Mouse (Mus musculus): Measurements from ENCODE around the gene Aass. TPM values are rescaled to one million over a fixed set of nuclear protein-coding genes. Genes with fewer than 3 reads are reported as not detected.
"Not testable (repeated sequence)": the region's sequence is repeated elsewhere in the genome, so short reads cannot be mapped to it uniquely, and the experiment has no call there.

The Aass gene
- 0.65 and 0.76 TPM in 2 replicates for polyA plus RNA-seq (2015; fragmentation: Nextera tagmentation; extraction: Ambion mirVana)

GRCm38 (mm10) chr6:23132573-23133181, at the start of gene Aass:
Gene Aass (minus strand): TSS chr6:23132986.
- peak within 1 kb of the TSS; percentile 59 for H3K4me2 ChIP-seq (ENCODE audit: low read length)
- H3K9ac ChIP-seq (replicated peaks; ENCODE audit: low read depth, low read length) = peak within 1 kb of the TSS; percentile 28
- 1% methylated on average over 20 of the region's 20 CpGs for WGBS
- H3K4me3 ChIP-seq (replicated peaks; ENCODE audit: low read length) = peak within 1 kb of the TSS; percentile 40
- H3K27ac ChIP-seq (ENCODE audit: low read length) = no peak within 1 kb of the TSS
- no peaks in the 10 kb centered on the region for H3K36me3 ChIP-seq (ENCODE audit: control insufficient read depth, insufficient read depth)
- no peaks in the 10 kb centered on the region for H3K27me3 ChIP-seq (replicated peaks; ENCODE audit: control insufficient read depth, insufficient read depth, low read length)
- no peaks in the 10 kb centered on the region for H3K9me3 ChIP-seq (ENCODE audit: control insufficient read depth, low read length)
- peak; percentile 67 for ATAC-seq
- H3K4me1 ChIP-seq (replicated peaks; ENCODE audit: control insufficient read depth, insufficient read depth, low read length) = peaks cover 8% of the 10 kb centered on the region

GRCm38 (mm10) chr6:23180096-23180495, 47.3 kb upstream of the Aass start:
- H3K36me3 ChIP-seq (ENCODE audit: control insufficient read depth, insufficient read depth) = no peaks in the 10 kb centered on the region
- H3K27ac ChIP-seq (ENCODE audit: low read length) = no peak overlapping the region
- H3K9me3 ChIP-seq (ENCODE audit: control insufficient read depth, low read length) = no peaks in the 10 kb centered on the region
- peak overlapping the region; percentile 43 for H3K4me2 ChIP-seq (ENCODE audit: low read length)
- WGBS = 13% methylated on average over 8 of the region's 8 CpGs
- peak overlapping the region; percentile 20; the same call in 1 of the 2 replicates for H3K4me3 ChIP-seq (replicated peaks; ENCODE audit: low read length)
- H3K9ac ChIP-seq (replicated peaks; ENCODE audit: low read depth, low read length) = no peak overlapping the region
- H3K27me3 ChIP-seq (replicated peaks; ENCODE audit: control insufficient read depth, insufficient read depth, low read length) = no peaks in the 10 kb centered on the region
- 0 out of 2 replicates have a peak, but pooled peaks have one; percentile 28 for ATAC-seq
- H3K4me1 ChIP-seq (replicated peaks; ENCODE audit: control insufficient read depth, insufficient read depth, low read length) = no peaks in the 10 kb centered on the region

- not testable (repeated sequence) for H3K27ac ChIP-seq (ENCODE audit: low read length); H3K27me3 ChIP-seq (replicated peaks; ENCODE audit: control insufficient read depth, insufficient read depth, low read length); H3K4me1 ChIP-seq (replicated peaks; ENCODE audit: control insufficient read depth, insufficient read depth, low read length); H3K9me3 ChIP-seq (ENCODE audit: control insufficient read depth, low read length); H3K4me3 ChIP-seq (replicated peaks; ENCODE audit: low read length); H3K4me2 ChIP-seq (ENCODE audit: low read length); H3K9ac ChIP-seq (replicated peaks; ENCODE audit: low read depth, low read length); H3K36me3 ChIP-seq (ENCODE audit: control insufficient read depth, insufficient read depth); ATAC-seq
- 39% methylated on average over 1 of the region's 2 CpGs for WGBS
Observed at GRCm38 (mm10) chr6:23163824-23164223, 31.0 kb upstream of the Aass start.

- not testable (repeated sequence) for H3K9ac ChIP-seq (replicated peaks; ENCODE audit: low read depth, low read length); H3K4me3 ChIP-seq (replicated peaks; ENCODE audit: low read length)
- WGBS = 72% methylated on average over 2 of the region's 3 CpGs
Observed at GRCm38 (mm10) chr6:23156357-23156756, 23.6 kb upstream of the Aass start.

GRCm38 (mm10) chr6:23153112-23153511, 20.3 kb upstream of the Aass start:
- Histone ChIP-seq H3K36me3 (ENCODE audit: control insufficient read depth, insufficient read depth) (no peaks in the 10 kb centered on the region), H3K27ac (ENCODE audit: low read length) (no peak overlapping the region), H3K9me3 (ENCODE audit: control insufficient read depth, low read length) (no peaks in the 10 kb centered on the region), H3K27me3 (replicated peaks; ENCODE audit: control insufficient read depth, insufficient read depth, low read length) (no peaks in the 10 kb centered on the region), H3K4me3 (replicated peaks; ENCODE audit: low read length) (no peak overlapping the region), H3K4me2 (ENCODE audit: low read length) (no peak overlapping the region), H3K9ac (replicated peaks; ENCODE audit: low read depth, low read length) (no peak overlapping the region), H3K4me1 (replicated peaks; ENCODE audit: control insufficient read depth, insufficient read depth, low read length) (no peaks in the 10 kb centered on the region)
- ATAC-seq = no peak
- 94% methylated on average over 2 of the region's 2 CpGs for WGBS

More at GRCm38 (mm10) chr6:23156357-23156756, 23.6 kb upstream of the Aass start:
- H3K9me3 ChIP-seq (ENCODE audit: control insufficient read depth, low read length); ATAC-seq; H3K36me3 ChIP-seq (ENCODE audit: control insufficient read depth, insufficient read depth); H3K4me2 ChIP-seq (ENCODE audit: low read length); H3K27me3 ChIP-seq (replicated peaks; ENCODE audit: control insufficient read depth, insufficient read depth, low read length); H3K27ac ChIP-seq (ENCODE audit: low read length); H3K4me1 ChIP-seq (replicated peaks; ENCODE audit: control insufficient read depth, insufficient read depth, low read length): not testable (repeated sequence)

- WGBS = 90% methylated on average over 2 of the region's 2 CpGs
- no peak overlapping the region for H3K4me3 ChIP-seq (replicated peaks; ENCODE audit: low read length)
- H3K4me2 ChIP-seq (ENCODE audit: low read length) = no peak overlapping the region
- no peak for ATAC-seq
- H3K9me3 ChIP-seq (ENCODE audit: control insufficient read depth, low read length) = no peaks in the 10 kb centered on the region
- no peak overlapping the region for H3K27ac ChIP-seq (ENCODE audit: low read length)
- no peak overlapping the region for H3K9ac ChIP-seq (replicated peaks; ENCODE audit: low read depth, low read length)
- no peaks in the 10 kb centered on the region for H3K27me3 ChIP-seq (replicated peaks; ENCODE audit: control insufficient read depth, insufficient read depth, low read length)
- H3K4me1 ChIP-seq (replicated peaks; ENCODE audit: control insufficient read depth, insufficient read depth, low read length) = no peaks in the 10 kb centered on the region
- no peaks in the 10 kb centered on the region for H3K36me3 ChIP-seq (ENCODE audit: control insufficient read depth, insufficient read depth)
Observed at GRCm38 (mm10) chr6:23147221-23147620, 14.4 kb upstream of the Aass start.

- no peaks in the 10 kb centered on the region for H3K36me3 ChIP-seq (ENCODE audit: control insufficient read depth, insufficient read depth)
- H3K27ac ChIP-seq (ENCODE audit: low read length) = no peak overlapping the region
- no peak for ATAC-seq
- H3K27me3 ChIP-seq (replicated peaks; ENCODE audit: control insufficient read depth, insufficient read depth, low read length) = no peaks in the 10 kb centered on the region
- no peak overlapping the region for H3K4me2 ChIP-seq (ENCODE audit: low read length)
- no peak overlapping the region for H3K4me3 ChIP-seq (replicated peaks; ENCODE audit: low read length)
- no peaks in the 10 kb centered on the region for H3K4me1 ChIP-seq (replicated peaks; ENCODE audit: control insufficient read depth, insufficient read depth, low read length)
- no peak overlapping the region for H3K9ac ChIP-seq (replicated peaks; ENCODE audit: low read depth, low read length)
- no peaks in the 10 kb centered on the region for H3K9me3 ChIP-seq (ENCODE audit: control insufficient read depth, low read length)
Observed at GRCm38 (mm10) chr6:23143980-23144379, 11.2 kb upstream of the Aass start.

GRCm38 (mm10) chr6:23131015-23131414, 1.8 kb downstream of the Aass start:
- no peak overlapping the region for H3K4me3 ChIP-seq (replicated peaks; ENCODE audit: low read length)
- no peak overlapping the region for H3K4me2 ChIP-seq (ENCODE audit: low read length)
- peaks cover 8% of the 10 kb centered on the region for H3K4me1 ChIP-seq (replicated peaks; ENCODE audit: control insufficient read depth, insufficient read depth, low read length)
- 73% methylated on average over 4 of the region's 4 CpGs for WGBS
- no peak for ATAC-seq
- H3K36me3 ChIP-seq (ENCODE audit: control insufficient read depth, insufficient read depth) = no peaks in the 10 kb centered on the region
- no peak overlapping the region for H3K27ac ChIP-seq (ENCODE audit: low read length)
- H3K27me3 ChIP-seq (replicated peaks; ENCODE audit: control insufficient read depth, insufficient read depth, low read length) = no peaks in the 10 kb centered on the region
- no peak overlapping the region for H3K9ac ChIP-seq (replicated peaks; ENCODE audit: low read depth, low read length)
- H3K9me3 ChIP-seq (ENCODE audit: control insufficient read depth, low read length) = no peaks in the 10 kb centered on the region

GRCm38 (mm10) chr6:23129201-23129600, 3.6 kb downstream of the Aass start:
- 44% methylated on average over 4 of the region's 4 CpGs for WGBS

GRCm38 (mm10) chr6:23126706-23127105, 6.1 kb downstream of the Aass start:
- ATAC-seq = no peak

More at GRCm38 (mm10) chr6:23129201-23129600, 3.6 kb downstream of the Aass start:
- H3K4me3 ChIP-seq (replicated peaks; ENCODE audit: low read length) = no peak overlapping the region
- H3K36me3 ChIP-seq (ENCODE audit: control insufficient read depth, insufficient read depth) = no peaks in the 10 kb centered on the region
- no peak overlapping the region for H3K4me2 ChIP-seq (ENCODE audit: low read length)
- no peak overlapping the region for H3K9ac ChIP-seq (replicated peaks; ENCODE audit: low read depth, low read length)
- 0 out of 2 replicates have a peak, but pooled peaks have one; percentile 35 for ATAC-seq
- H3K4me1 ChIP-seq (replicated peaks; ENCODE audit: control insufficient read depth, insufficient read depth, low read length) = peaks cover 8% of the 10 kb centered on the region
- no peak overlapping the region for H3K27ac ChIP-seq (ENCODE audit: low read length)
- H3K9me3 ChIP-seq (ENCODE audit: control insufficient read depth, low read length) = no peaks in the 10 kb centered on the region
- H3K27me3 ChIP-seq (replicated peaks; ENCODE audit: control insufficient read depth, insufficient read depth, low read length) = no peaks in the 10 kb centered on the region

More at GRCm38 (mm10) chr6:23126706-23127105, 6.1 kb downstream of the Aass start:
- Histone ChIP-seq H3K27me3 (replicated peaks; ENCODE audit: control insufficient read depth, insufficient read depth, low read length) (no peaks in the 10 kb centered on the region), H3K9ac (replicated peaks; ENCODE audit: low read depth, low read length) (no peak overlapping the region), H3K9me3 (ENCODE audit: control insufficient read depth, low read length) (no peaks in the 10 kb centered on the region), H3K36me3 (ENCODE audit: control insufficient read depth, insufficient read depth) (no peaks in the 10 kb centered on the region), H3K27ac (ENCODE audit: low read length) (no peak overlapping the region), H3K4me3 (replicated peaks; ENCODE audit: low read length) (no peak overlapping the region), H3K4me1 (replicated peaks; ENCODE audit: control insufficient read depth, insufficient read depth, low read length) (no peaks in the 10 kb centered on the region), H3K4me2 (ENCODE audit: low read length) (no peak overlapping the region)
- 86% methylated on average over 7 of the region's 7 CpGs for WGBS
